Mouse (Mus musculus) cerebellum, adult 8-10 months (tissue): Measurements from ENCODE around the gene Tgfa.

Experiments
- DNase-seq: peaks from one replicate; pipeline ENCODE4 v3.0.0; 2022

The Tgfa gene

GRCm38 (mm10) chr6:86188741-86189480 is 6.1 kb upstream of the Tgfa start:
- no peak for DNase-seq

GRCm38 (mm10) chr6:86190622-86191021 is 4.4 kb upstream of the Tgfa start:
- DNase-seq: no peak

- DNase-seq: no peak
Measured at GRCm38 (mm10) chr6:86192978-86193377, 2.0 kb upstream of the Tgfa start.

GRCm38 (mm10) chr6:86193879-86194278 is 1.1 kb upstream of the Tgfa start:
- peak; percentile 58 for DNase-seq

GRCm38 (mm10) chr6:86196034-86196433 is 1.0 kb downstream of the Tgfa start:
- no peak for DNase-seq

GRCm38 (mm10) chr6:86197150-86197862 is 2.3 kb downstream of the Tgfa start:
- no peak for DNase-seq

- no peak for DNase-seq
Measured at GRCm38 (mm10) chr6:86200934-86201333, 5.9 kb downstream of the Tgfa start.

GRCm38 (mm10) chr6:86203101-86203500 is 8.1 kb downstream of the Tgfa start:
- no peak for DNase-seq

- peak; percentile 50 for DNase-seq
Measured at GRCm38 (mm10) chr6:86206014-86206413, 11.0 kb downstream of the Tgfa start.

GRCm38 (mm10) chr6:86206985-86207384 is 12.0 kb downstream of the Tgfa start:
- DNase-seq: no peak

- DNase-seq: no peak
Measured at GRCm38 (mm10) chr6:86209133-86210016, 14.4 kb downstream of the Tgfa start.

GRCm38 (mm10) chr6:86210017-86210408 is 15.0 kb downstream of the Tgfa start:
- DNase-seq: no peak

GRCm38 (mm10) chr6:86210619-86211018 is 15.6 kb downstream of the Tgfa start:
- no peak for DNase-seq

- no peak for DNase-seq
Measured at GRCm38 (mm10) chr6:86211081-86211763, 16.2 kb downstream of the Tgfa start.

- no peak for DNase-seq
Measured at GRCm38 (mm10) chr6:86212871-86213640, 18.0 kb downstream of the Tgfa start.

GRCm38 (mm10) chr6:86218066-86218465 is 23.0 kb downstream of the Tgfa start:
- DNase-seq: no peak

GRCm38 (mm10) chr6:86218739-86219138 is 23.7 kb downstream of the Tgfa start:
- DNase-seq: no peak

GRCm38 (mm10) chr6:86219494-86219893 is 24.5 kb downstream of the Tgfa start:
- DNase-seq: peak; percentile 51

- peak; percentile 34 for DNase-seq
Measured at GRCm38 (mm10) chr6:86220171-86220570, 25.1 kb downstream of the Tgfa start.

- no peak for DNase-seq
Measured at GRCm38 (mm10) chr6:86222381-86222780, 27.4 kb downstream of the Tgfa start.

- no peak for DNase-seq
Measured at GRCm38 (mm10) chr6:86225604-86226003, 30.6 kb downstream of the Tgfa start.

- DNase-seq: no peak
Measured at GRCm38 (mm10) chr6:86232367-86232766, 37.3 kb downstream of the Tgfa start.
